Mouse (Mus musculus): ENCODE data around the gene Cdhr5. TPM values are rescaled to one million over a fixed set of nuclear protein-coding genes. Genes with fewer than 3 reads are reported as not detected.

Cdhr5 gene
- 1 to 10 TPM; 1.3 to 1.5 TPM for total RNA-seq (2021)
- long read RNA-seq, experiment 1, partial matches to known transcripts = 1 of 2 reads
- long read RNA-seq, experiment 1, other reads (novel, unspliced or antisense) = 1 of 2 reads
- long read RNA-seq, experiment 2, partial matches to known transcripts = 0 of 3 reads
- long read RNA-seq, experiment 2, other reads (novel, unspliced or antisense) = 1 of 3 reads

GRCm38 (mm10) chr7:141276546-141276945, at the start of gene Cdhr5:
Gene Cdhr5, minus strand, starts transcription at chr7:141276786.
- DNase-seq (ENCODE audit: low spot score in 2 of 2) = no peak

GRCm38 (mm10) chr7:141324686-141325085, 48.1 kb upstream of the Cdhr5 start:
- DNase-seq (ENCODE audit: low spot score in 2 of 2) = no peak

- DNase-seq (ENCODE audit: low spot score in 2 of 2) = no peak
Observed at GRCm38 (mm10) chr7:141319446-141319845, 42.9 kb upstream of the Cdhr5 start.

- no peak for DNase-seq (ENCODE audit: low spot score in 2 of 2)
Observed at GRCm38 (mm10) chr7:141317619-141318132, 41.1 kb upstream of the Cdhr5 start.

GRCm38 (mm10) chr7:141315974-141316373, 39.4 kb upstream of the Cdhr5 start:
- DNase-seq (ENCODE audit: low spot score in 2 of 2) = no peak

GRCm38 (mm10) chr7:141315076-141315475, 38.5 kb upstream of the Cdhr5 start:
- no peak for DNase-seq (ENCODE audit: low spot score in 2 of 2)

GRCm38 (mm10) chr7:141314416-141314815, 37.8 kb upstream of the Cdhr5 start:
- no peak for DNase-seq (ENCODE audit: low spot score in 2 of 2)

GRCm38 (mm10) chr7:141304537-141304936, 28.0 kb upstream of the Cdhr5 start:
- no peak for DNase-seq (ENCODE audit: low spot score in 2 of 2)

- no peak for DNase-seq (ENCODE audit: low spot score in 2 of 2)
Observed at GRCm38 (mm10) chr7:141302702-141303268, 26.2 kb upstream of the Cdhr5 start.

- no peak for DNase-seq (ENCODE audit: low spot score in 2 of 2)
Observed at GRCm38 (mm10) chr7:141301386-141301785, 24.8 kb upstream of the Cdhr5 start.

GRCm38 (mm10) chr7:141299175-141299574, 22.6 kb upstream of the Cdhr5 start:
- no peak for DNase-seq (ENCODE audit: low spot score in 2 of 2)

GRCm38 (mm10) chr7:141297926-141298650, 21.5 kb upstream of the Cdhr5 start:
- no peak for DNase-seq (ENCODE audit: low spot score in 2 of 2)

GRCm38 (mm10) chr7:141294479-141294878, 17.9 kb upstream of the Cdhr5 start:
- DNase-seq (ENCODE audit: low spot score in 2 of 2) = no peak

- DNase-seq (ENCODE audit: low spot score in 2 of 2) = no peak
Observed at GRCm38 (mm10) chr7:141293852-141294471, 17.4 kb upstream of the Cdhr5 start.

GRCm38 (mm10) chr7:141292583-141293388, 16.2 kb upstream of the Cdhr5 start:
- no peak for DNase-seq (ENCODE audit: low spot score in 2 of 2)

GRCm38 (mm10) chr7:141291921-141292582, 15.5 kb upstream of the Cdhr5 start, which contains the start of gene Drd4:
Gene Drd4, plus strand, starts transcription at chr7:141292006.
- DNase-seq (ENCODE audit: low spot score in 2 of 2) = no peak

GRCm38 (mm10) chr7:141288042-141288441, 11.5 kb upstream of the Cdhr5 start:
- no peak for DNase-seq (ENCODE audit: low spot score in 2 of 2)

GRCm38 (mm10) chr7:141282756-141283155, 6.2 kb upstream of the Cdhr5 start:
- DNase-seq (ENCODE audit: low spot score in 2 of 2) = no peak

GRCm38 (mm10) chr7:141281442-141281841, 4.9 kb upstream of the Cdhr5 start:
- DNase-seq (ENCODE audit: low spot score in 2 of 2) = no peak

Data from gastrocnemius, postnatal 4 days (tissue).